Mouse (Mus musculus): ENCODE measurements around the gene Eif1ax. TPM values are rescaled to one million over a fixed set of nuclear protein-coding genes. Genes with fewer than 3 reads are reported as not detected.
"Not testable (repeated sequence)": the region's sequence is repeated elsewhere in the genome, so short reads cannot be mapped to it uniquely, and the experiment has no call there.

Gene Eif1ax
- polyA plus RNA-seq, 1 experiment from 2014 or later = 118 TPM

DNA sequence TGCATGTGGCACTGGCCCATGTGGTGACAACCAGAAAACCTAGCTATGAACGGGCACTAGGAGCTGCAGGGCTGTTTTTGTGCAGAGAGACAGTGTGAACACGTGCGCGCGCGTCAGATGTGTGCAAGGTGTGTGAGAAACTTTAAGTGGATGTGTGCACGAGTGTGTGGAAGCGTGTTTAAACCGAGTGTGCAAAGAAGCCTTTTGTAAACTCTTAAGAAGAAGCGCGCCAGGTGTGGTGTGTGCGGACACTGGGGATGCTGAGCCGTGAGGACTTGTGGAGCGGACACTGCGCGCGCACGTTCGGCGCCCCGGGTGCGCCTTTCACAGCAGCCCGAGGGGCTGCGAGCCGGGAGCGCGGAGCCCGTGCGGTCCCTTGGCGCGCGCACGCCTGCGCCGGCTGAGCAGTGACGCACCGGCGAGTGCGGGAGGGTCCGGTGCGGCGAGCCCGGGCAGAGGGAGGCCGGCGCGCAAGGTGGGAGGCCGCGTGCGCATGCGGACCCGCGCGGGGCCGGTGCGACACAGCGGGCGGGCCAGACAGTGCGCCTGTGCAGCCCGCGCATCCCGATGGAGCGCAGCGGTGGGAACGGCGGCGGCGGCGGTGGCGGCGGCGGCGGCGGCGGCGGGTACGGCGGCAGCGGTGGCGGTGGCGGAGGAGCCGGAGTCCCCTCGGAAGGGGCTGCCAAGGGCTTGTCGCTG lies 42.3 kb downstream of the Eif1ax start, which contains the start of gene Map7d2:
TSS of gene Map7d2 (plus strand) at position 443 of the 699 bp plus-strand sequence.
- no peaks in the 10 kb centered on the region for H3K4me1 ChIP-seq (ENCODE audit: control insufficient read depth, insufficient read depth, low read length)
- no peaks in the 10 kb centered on the region for H3K36me3 ChIP-seq (ENCODE audit: control insufficient read depth, insufficient read depth, low read length)
- H3K27ac ChIP-seq (ENCODE audit: low read length) = no peak within 1 kb of the TSS
- WGBS = 16% methylated on average over 55 of the region's 83 CpGs
- peaks cover 16% of the 10 kb centered on the region for H3K27me3 ChIP-seq (ENCODE audit: control insufficient read depth, insufficient read depth, low read length)
- peak within 1 kb of the TSS; percentile 53 for H3K4me3 ChIP-seq (replicated peaks; ENCODE audit: low read length)
- H3K4me2 ChIP-seq (ENCODE audit: low read depth, low read length) = peak within 1 kb of the TSS; percentile 91
- peak within 1 kb of the TSS; percentile 26; the same call in 1 of the 2 replicates for H3K9ac ChIP-seq (ENCODE audit: low read length)
- no peaks in the 10 kb centered on the region for H3K9me3 ChIP-seq (replicated peaks; ENCODE audit: control insufficient read depth, low read length)
- peak; percentile 76; the same call in 1 of the 2 replicates for ATAC-seq (ENCODE audit: insufficient read depth, low FRiP score)

DNA sequence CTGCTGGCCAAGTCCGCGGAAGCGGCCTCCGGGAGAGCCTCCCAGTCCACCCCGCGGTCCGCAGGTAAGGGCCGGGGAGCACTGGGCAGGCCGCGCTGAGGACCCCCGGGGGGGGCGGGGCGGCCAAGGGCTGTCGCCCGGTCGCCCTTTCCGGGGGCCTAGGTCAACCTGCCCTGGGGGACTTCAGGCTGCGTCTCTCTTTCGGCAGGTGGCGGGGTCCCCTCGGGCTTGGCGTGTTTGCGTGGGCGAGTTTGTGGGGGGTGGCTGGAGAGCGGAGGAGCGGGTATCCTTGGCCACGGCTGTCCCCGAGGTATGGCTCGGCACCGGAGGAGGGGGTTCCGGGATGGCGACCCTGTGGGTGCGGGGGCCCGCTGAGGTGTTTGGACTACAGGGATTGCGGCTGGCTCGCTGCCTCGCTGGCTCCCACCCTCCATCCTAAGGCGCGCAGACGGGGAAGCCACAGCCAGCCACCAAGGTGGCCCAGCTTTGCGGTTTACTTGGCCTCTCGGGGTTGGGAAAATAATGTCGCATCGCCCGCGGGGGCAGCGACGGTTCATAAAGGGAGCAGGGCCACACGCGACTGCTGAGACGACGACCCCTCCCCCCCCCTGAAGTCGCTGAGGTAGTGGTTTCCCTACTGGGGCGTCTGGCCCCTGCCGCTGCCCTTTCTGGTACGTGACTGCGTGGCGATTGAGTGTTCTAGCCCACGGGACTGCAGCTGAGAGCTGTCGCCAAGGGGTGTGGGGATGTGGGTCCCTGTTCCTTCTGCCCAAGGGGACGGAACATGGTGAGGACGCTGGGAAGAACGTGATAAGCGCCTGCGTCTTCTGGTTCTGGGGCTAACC lies 43.1 kb downstream of the Eif1ax start:
- Histone ChIP-seq H3K36me3 (ENCODE audit: control insufficient read depth, insufficient read depth, low read length) (no peaks in the 10 kb centered on the region), H3K9ac (ENCODE audit: low read length) (peak overlapping the region; percentile 26; the same call in 1 of the 2 replicates), H3K4me3 (replicated peaks; ENCODE audit: low read length) (peak overlapping the region; percentile 53), H3K27ac (ENCODE audit: low read length) (no peak overlapping the region), H3K4me2 (ENCODE audit: low read depth, low read length) (peak overlapping the region; percentile 91), H3K9me3 (replicated peaks; ENCODE audit: control insufficient read depth, low read length) (no peaks in the 10 kb centered on the region), H3K4me1 (ENCODE audit: control insufficient read depth, insufficient read depth, low read length) (no peaks in the 10 kb centered on the region), H3K27me3 (ENCODE audit: control insufficient read depth, insufficient read depth, low read length) (peaks cover 16% of the 10 kb centered on the region)
- 20% methylated on average over 49 of the region's 65 CpGs for WGBS
- peak; percentile 47 for ATAC-seq (ENCODE audit: insufficient read depth, low FRiP score)

DNA sequence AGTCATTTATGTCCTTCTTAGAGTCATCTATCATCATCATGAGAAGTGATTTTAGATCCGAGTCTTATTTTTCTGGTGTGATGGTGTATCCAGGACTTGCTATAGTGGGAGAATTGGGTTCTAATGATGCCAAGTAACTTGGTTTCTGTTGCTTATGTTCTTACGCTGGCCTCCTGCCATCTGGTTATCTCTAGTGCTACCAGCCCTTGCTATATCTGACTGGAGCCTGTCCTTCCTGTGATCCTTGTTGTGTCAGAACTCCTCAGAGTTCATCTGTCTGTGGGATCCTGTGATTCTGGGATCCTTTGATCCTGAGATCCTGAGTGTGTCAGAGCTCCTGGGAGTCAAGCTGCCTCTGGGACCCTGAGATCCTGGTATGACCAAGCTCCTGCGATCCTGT lies 58.5 kb downstream of the Eif1ax start:
- WGBS = 91% methylated on average over 3 of the region's 3 CpGs
- not testable (repeated sequence) for H3K36me3 ChIP-seq (ENCODE audit: control insufficient read depth, insufficient read depth, low read length); ATAC-seq (ENCODE audit: insufficient read depth, low FRiP score); H3K9ac ChIP-seq (ENCODE audit: low read length); H3K27ac ChIP-seq (ENCODE audit: low read length); H3K4me1 ChIP-seq (ENCODE audit: control insufficient read depth, insufficient read depth, low read length); H3K27me3 ChIP-seq (ENCODE audit: control insufficient read depth, insufficient read depth, low read length); H3K9me3 ChIP-seq (replicated peaks; ENCODE audit: control insufficient read depth, low read length); H3K4me2 ChIP-seq (ENCODE audit: low read depth, low read length); H3K4me3 ChIP-seq (replicated peaks; ENCODE audit: low read length)

Other genes with a start within 250 kb of the Eif1ax start
- gene Rps6ka3, start 161.9 kb upstream of the Eif1ax start, polyA plus RNA-seq (2015; fragmentation: Nextera tagmentation; extraction: Ambion mirVana) = 4.7 and 5.3 TPM in 2 replicates
- gene Map7d2, start 42.4 kb downstream of the Eif1ax start, polyA plus RNA-seq (2015; fragmentation: Nextera tagmentation; extraction: Ambion mirVana) = 2.0 and 2.1 TPM in 2 replicates
- 17.5 and 17.7 TPM in 2 replicates for gene Bclaf3, start 154.5 kb downstream of the Eif1ax start, polyA plus RNA-seq (2015; fragmentation: Nextera tagmentation; extraction: Ambion mirVana)